Mouse (Mus musculus) midbrain, postnatal 0 days (tissue): ENCODE results near the gene Exog. TPM values are rescaled to one million over a fixed set of nuclear protein-coding genes. Genes with fewer than 3 reads are reported as not detected.

Experiments used
- ATAC-seq: fragments of 200-750 bp; cut with Nextera tagmentation; 2 replicates; pipeline ENCODE4 v1.8.0; 2017; ENCODE audit warnings: moderate number of reproducible peaks, mild to moderate bottlenecking, moderate TSS enrichment, moderate library complexity; ENCODE audit not compliant: low FRiP score
- DNase-seq: peaks from one replicate; pipeline ENCODE4 v3.0.0-alpha.2; 2015; ENCODE audit warnings: low spot score
- H3K27ac ChIP-seq: fragments of 300-500 bp; sonication (generic); 2 replicates; pipeline ENCODE4 v1.5.1; 2014; ENCODE audit warnings: low read depth, mild to moderate bottlenecking, low read length, mixed read lengths
- H3K27me3 ChIP-seq: fragments of 300-500 bp; sonication (generic); 2 replicates; pipeline ENCODE4 v1.6.1; 2014; ENCODE audit warnings: low read length, control low read depth, mixed read lengths; ENCODE audit not compliant: insufficient read depth
- H3K36me3 ChIP-seq: fragments of 300-500 bp; sonication (generic); 2 replicates; pipeline ENCODE4 v1.6.1; 2014; ENCODE audit warnings: low read length, control low read depth, mixed read lengths; ENCODE audit not compliant: insufficient read depth
- H3K4me1 ChIP-seq: fragments of 300-500 bp; sonication (generic); 2 replicates; pipeline ENCODE4 v1.6.1; 2014; ENCODE audit warnings: mild to moderate bottlenecking, control low read depth, antibody characterized with exemption, low read length, mixed read lengths; ENCODE audit not compliant: insufficient read depth
- H3K4me2 ChIP-seq: fragments of 300-500 bp; sonication (generic); 2 replicates; pipeline ENCODE4 v1.6.1; 2014; ENCODE audit warnings: low read depth, mild to moderate bottlenecking, low read length, mixed read lengths; ENCODE audit not compliant: poor library complexity, severe bottlenecking
- H3K4me3 ChIP-seq: fragments of 300-500 bp; sonication (generic); 2 replicates; pipeline ENCODE4 v1.5.1; 2014; ENCODE audit warnings: low read depth, mild to moderate bottlenecking, low read length, moderate library complexity
- H3K9ac ChIP-seq: fragments of 300-500 bp; sonication (generic); replicated peaks from 2 replicates; pipeline ENCODE4 v1.6.1; 2014; ENCODE audit warnings: mild to moderate bottlenecking, low read length, moderate library complexity, mixed read lengths; ENCODE audit not compliant: poor library complexity, severe bottlenecking
- H3K9me3 ChIP-seq: fragments of 300-500 bp; sonication (generic); 2 replicates; pipeline ENCODE4 v1.6.1; 2016; ENCODE audit warnings: low read length, control low read depth
- CTCF ChIP-seq: IDR thresholded peaks from 2 replicates; pipeline ENCODE4 v1.5.1; 2016; ENCODE audit warnings: antibody characterized with exemption, mild to moderate bottlenecking
- WGBS: fragments of 180-500 bp; shearing (Covaris S2); extraction: QIAGEN DNeasy Blood & Tissue Kit; methylation state at CpG from one replicate; pipeline ENCODE4 v1.1.7; 2014; 5-methylcytosine and 5-hydroxymethylcytosine counted together
- polyA plus RNA-seq: library from polyadenylated mRNA; unstranded; fragments of >200 nt; fragmentation: Nextera tagmentation; extraction: Ambion mirVana; gene quantifications from 2 replicates; pipeline ENCODE4 v1.2.1, GENCODE M21; 2015
- total RNA-seq: library from RNA; depleted of rRNA; stranded (reverse); fragments of >200 nt; gene quantifications from 2 replicates; pipeline ENCODE4 v1.2.3, GENCODE M21; 2014

Exog gene
- total and polyA plus RNA-seq, 2 experiments from 2014 or later, result 26.0 to 36.8 TPM

GRCm38 (mm10) chr9:119438498-119439000, 6.2 kb upstream of the Exog start:
- H3K36me3 ChIP-seq, result peaks cover 47% of the 10 kb centered on the region
- DNase-seq, result no peak

GRCm38 (mm10) chr9:119445737-119446136, 994 bp downstream of the Exog start:
- no peak for TF ChIP-seq CTCF
- Histone ChIP-seq H3K4me1 (peaks cover 4% of the 10 kb centered on the region; the same call in 1 of the 2 replicates), H3K4me2 (peak overlapping the region; percentile 66), H3K9me3 (no peaks in the 10 kb centered on the region), H3K36me3 (peaks cover 39% of the 10 kb centered on the region), H3K27ac (no peak overlapping the region), H3K4me3 (peak overlapping the region; percentile 79), H3K27me3 (no peaks in the 10 kb centered on the region), H3K9ac (peak overlapping the region; percentile 89)
- DNase-seq, result no peak
- no peak for ATAC-seq
- WGBS, result 37% methylated on average over 6 of the region's 6 CpGs

More at GRCm38 (mm10) chr9:119438498-119439000, 6.2 kb upstream of the Exog start:
- Histone ChIP-seq H3K4me1 (no peaks in the 10 kb centered on the region), H3K4me2 (no peak overlapping the region), H3K9ac (no peak overlapping the region), H3K27me3 (no peaks in the 10 kb centered on the region), H3K4me3 (no peak overlapping the region), H3K9me3 (no peaks in the 10 kb centered on the region), H3K27ac (no peak overlapping the region)
- no peak for ATAC-seq
- 93% methylated on average over 9 of the region's 9 CpGs for WGBS
- no peak for TF ChIP-seq CTCF

DNA sequence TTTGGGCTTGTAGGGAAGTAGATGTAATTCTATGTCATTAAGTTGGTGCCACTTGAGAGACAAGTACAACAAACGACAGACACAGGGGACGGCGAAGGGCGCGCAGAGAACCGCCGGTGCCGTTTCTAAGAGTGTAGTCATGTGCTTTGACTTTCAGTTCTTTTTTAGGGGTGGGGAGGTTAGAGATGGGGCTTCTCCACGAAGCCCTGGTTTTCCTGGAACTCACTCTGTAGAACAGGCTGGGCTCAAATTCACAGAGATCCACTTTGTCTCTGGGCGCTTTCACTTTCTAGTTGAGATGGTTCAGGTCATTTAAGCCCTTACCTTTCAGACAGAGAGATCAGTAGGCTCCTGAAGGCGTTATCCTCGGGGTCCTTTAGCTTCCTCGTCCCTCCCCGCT, 11.2 kb downstream of the Exog start:
- Histone ChIP-seq H3K36me3 (peaks cover 22% of the 10 kb centered on the region), H3K4me2 (no peak overlapping the region), H3K27ac (no peak overlapping the region), H3K27me3 (no peaks in the 10 kb centered on the region), H3K4me3 (no peak overlapping the region), H3K9me3 (no peaks in the 10 kb centered on the region), H3K4me1 (no peaks in the 10 kb centered on the region), H3K9ac (no peak overlapping the region)
- 92% methylated on average over 14 of the region's 14 CpGs for WGBS
- no peak for TF ChIP-seq CTCF
- DNase-seq (no peak), ATAC-seq (no peak)

GRCm38 (mm10) chr9:119457122-119457521, 12.4 kb downstream of the Exog start:
- no peak overlapping the region for H3K27ac ChIP-seq
- H3K9ac ChIP-seq, result no peak overlapping the region
- H3K4me1 ChIP-seq, result no peaks in the 10 kb centered on the region
- H3K9me3 ChIP-seq, result no peaks in the 10 kb centered on the region
- no peak for TF ChIP-seq CTCF
- no peaks in the 10 kb centered on the region for H3K27me3 ChIP-seq
- 88% methylated on average over 14 of the region's 14 CpGs for whole genome bisulfite sequencing
- no peak for ATAC-seq
- no peak overlapping the region for H3K4me2 ChIP-seq
- peaks cover 23% of the 10 kb centered on the region for H3K36me3 ChIP-seq
- no peak for DNase-seq
- H3K4me3 ChIP-seq, result no peak overlapping the region

- Histone ChIP-seq H3K9ac (no peak overlapping the region), H3K27ac (no peak overlapping the region), H3K4me1 (no peaks in the 10 kb centered on the region), H3K9me3 (no peaks in the 10 kb centered on the region), H3K4me2 (no peak overlapping the region), H3K4me3 (no peak overlapping the region), H3K27me3 (no peaks in the 10 kb centered on the region), H3K36me3 (peaks cover 47% of the 10 kb centered on the region)
- peak; percentile 98 for TF ChIP-seq CTCF
- DNase-seq (peak; percentile 84), ATAC-seq (no peak)
- 46% methylated on average over 8 of the region's 8 CpGs for WGBS
These were observed 15.7 kb downstream of the Exog start for GRCm38 (mm10) chr9:119460410-119460809.

DNA sequence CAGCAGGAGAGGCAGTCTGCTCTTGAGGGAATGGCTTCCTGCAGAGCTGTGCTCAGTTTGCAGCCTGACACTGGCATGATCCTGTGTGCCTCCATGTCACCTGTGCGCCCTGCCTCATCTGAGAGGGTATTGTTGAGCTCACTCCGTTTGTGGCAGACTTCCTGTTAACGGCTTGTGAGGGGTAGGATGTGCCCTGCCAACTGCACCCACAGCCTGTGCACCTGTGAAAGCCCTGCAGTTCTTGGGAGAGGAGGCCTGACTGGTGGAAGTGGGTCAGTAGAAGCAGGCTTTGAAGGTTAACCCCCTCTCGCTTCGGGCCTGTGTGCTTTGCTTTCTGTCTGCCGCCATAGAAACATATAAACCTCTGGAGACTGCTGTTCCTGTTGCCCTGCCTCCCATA, 20.3 kb downstream of the Exog start:
- Histone ChIP-seq H3K27me3 (no peaks in the 10 kb centered on the region), H3K9me3 (no peaks in the 10 kb centered on the region), H3K4me3 (no peak overlapping the region), H3K36me3 (peaks cover 52% of the 10 kb centered on the region), H3K4me2 (no peak overlapping the region), H3K4me1 (no peaks in the 10 kb centered on the region), H3K9ac (no peak overlapping the region), H3K27ac (no peak overlapping the region)
- no peak for ATAC-seq
- TF ChIP-seq CTCF, result no peak
- 79% methylated on average over 6 of the region's 6 CpGs for WGBS
- no peak for DNase-seq
